ENCODE assay signal across 23 mouse cellular contexts in the genomic region with DNA sequence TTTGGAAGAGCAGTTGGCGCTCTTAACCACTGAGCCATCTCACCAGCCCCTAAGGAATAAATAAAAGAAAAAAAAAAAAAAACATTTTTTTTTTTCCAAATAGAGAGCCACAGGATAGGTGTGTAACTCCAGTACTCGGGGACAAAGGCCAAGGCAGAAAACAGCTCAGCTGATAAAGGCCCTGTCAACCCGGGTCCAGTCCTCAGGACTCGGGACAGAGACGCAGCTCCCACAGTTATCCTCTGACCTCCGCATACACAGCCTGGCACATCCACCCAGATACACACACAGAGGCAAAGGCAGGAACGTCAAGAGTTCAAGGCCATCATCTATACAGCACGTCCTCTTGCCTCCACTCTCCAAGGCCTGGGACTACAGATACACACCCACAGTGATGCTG.
"Had no signal": no experiment of that assay in that cellular context is flagged by ENCODE, and none has a peak within 500 bp of the region (broad histone marks: within the 10 kb centered on the region; RNA-seq: fewer than 3 reads in every experiment).

No protein-coding gene starts in this region.

- H3K9ac ChIP-seq: forebrain, embryonic 15.5 days; forebrain, postnatal 0 days; heart, embryonic 13.5 days; heart, embryonic 15.5 days; hindbrain, embryonic 13.5 days; hindbrain, embryonic 15.5 days; limb, embryonic 13.5 days had no signal

- H3K27me3 ChIP-seq: forebrain, embryonic 15.5 days; heart, embryonic 13.5 days; heart, embryonic 15.5 days; hindbrain, embryonic 13.5 days; hindbrain, embryonic 15.5 days; limb, embryonic 13.5 days had no signal

- H3K9me3 ChIP-seq: forebrain, embryonic 15.5 days; heart, embryonic 13.5 days; heart, embryonic 15.5 days; hindbrain, embryonic 13.5 days; hindbrain, embryonic 15.5 days; limb, embryonic 13.5 days had no signal

- ATAC-seq: forebrain, embryonic 15.5 days; forebrain, postnatal 0 days; hindbrain, postnatal 0 days had no signal

- H3K27ac ChIP-seq: forebrain, embryonic 15.5 days; heart, adult 2 months; heart, embryonic 13.5 days; heart, embryonic 15.5 days; hindbrain, embryonic 13.5 days; hindbrain, embryonic 15.5 days; hindbrain, postnatal 0 days; layer of hippocampus, adult 2 months; left cerebral cortex, adult 2 months; limb, embryonic 13.5 days had no signal

- H3K36me3 ChIP-seq: forebrain, embryonic 15.5 days had no signal

- DNase-seq: forebrain, postnatal 0 days; gastrocnemius, postnatal 14 days; gastrocnemius, postnatal 36 days; heart, adult 11 months; heart, adult 2 months; heart, postnatal 14 days; heart, postnatal 36 days; kidney, adult 18-20 months; kidney, adult 8-10 months; kidney, postnatal 10 days; kidney, postnatal 25 days; kidney, postnatal 4 days; left cerebral cortex, postnatal 4 days had no signal

- H3K4me2 ChIP-seq: forebrain, embryonic 15.5 days; heart, embryonic 11.5 days; heart, embryonic 13.5 days; heart, embryonic 15.5 days; hindbrain, embryonic 13.5 days; hindbrain, embryonic 15.5 days; limb, embryonic 13.5 days had no signal

- H3K4me3 ChIP-seq: forebrain, embryonic 15.5 days; heart, adult 2 months; heart, embryonic 13.5 days; heart, embryonic 15.5 days; hindbrain, embryonic 13.5 days; hindbrain, embryonic 15.5 days; layer of hippocampus, adult 2 months; left cerebral cortex, adult 2 months; limb, embryonic 13.5 days had no signal
